Mouse (Mus musculus) embryonic facial prominence, embryonic 15.5 days (tissue): Measurements from ENCODE around the gene Xxylt1. TPM values are rescaled to one million over a fixed set of nuclear protein-coding genes. Genes with fewer than 3 reads are reported as not detected.

Source experiments
- ATAC-seq: fragments of 200-750 bp; cut with Nextera tagmentation; 2 replicates; pipeline ENCODE4 v1.8.0; 2017; ENCODE audit warnings: low read depth, moderate TSS enrichment; ENCODE audit not compliant: insufficient number of reproducible peaks, low FRiP score, low TSS enrichment
- H3K27ac ChIP-seq: fragments of 300-500 bp; sonication (generic); replicated peaks from 2 replicates; pipeline ENCODE4 v1.5.1; 2015; ENCODE audit warnings: mild to moderate bottlenecking, inconsistent platforms
- H3K27me3 ChIP-seq: fragments of 300-500 bp; sonication (generic); 2 replicates; pipeline ENCODE4 v1.6.1; 2015; ENCODE audit warnings: inconsistent platforms
- H3K36me3 ChIP-seq: fragments of 300-500 bp; sonication (generic); 2 replicates; pipeline ENCODE4 v1.6.1; 2015; ENCODE audit warnings: mild to moderate bottlenecking, inconsistent platforms
- H3K4me1 ChIP-seq: fragments of 300-500 bp; sonication (generic); 2 replicates; pipeline ENCODE4 v1.6.1; 2015; ENCODE audit warnings: inconsistent platforms
- H3K4me2 ChIP-seq: fragments of 300-500 bp; sonication (generic); replicated peaks from 2 replicates; pipeline ENCODE4 v1.6.1; 2015; ENCODE audit warnings: mild to moderate bottlenecking, inconsistent platforms
- H3K4me3 ChIP-seq: fragments of 300-500 bp; sonication (generic); replicated peaks from 2 replicates; pipeline ENCODE4 v1.5.1; 2015; ENCODE audit warnings: mild to moderate bottlenecking, inconsistent platforms
- H3K9ac ChIP-seq: fragments of 300-500 bp; sonication (generic); 2 replicates; pipeline ENCODE4 v1.6.1; 2015; ENCODE audit warnings: inconsistent platforms
- H3K9me3 ChIP-seq: fragments of 300-500 bp; sonication (generic); replicated peaks from 2 replicates; pipeline ENCODE4 v1.6.1; 2016; ENCODE audit warnings: inconsistent platforms
- WGBS: fragments of 180-500 bp; shearing (Covaris S2); methylation state at CpG from one replicate; pipeline ENCODE4 v1.1.7; 2015; 5-methylcytosine and 5-hydroxymethylcytosine counted together
- polyA plus RNA-seq: library from polyadenylated mRNA; unstranded; fragments of >200 nt; fragmentation: Nextera tagmentation; extraction: Ambion mirVana; gene quantifications from 2 replicates; pipeline ENCODE4 v1.2.1, GENCODE M21; 2015

Gene Xxylt1
- 18.3 and 18.7 TPM in 2 replicates for polyA plus RNA-seq

GRCm38 (mm10) chr16:31081125-31081664, at the start of gene Xxylt1:
Gene Xxylt1, minus strand, starts transcription at chr16:31081432.
- Histone ChIP-seq H3K9me3 (no peaks in the 10 kb centered on the region), H3K4me3 (peak within 1 kb of the TSS; percentile 82), H3K27ac (peak within 1 kb of the TSS; percentile 94), H3K4me2 (peak within 1 kb of the TSS; percentile 78), H3K4me1 (peaks cover 19% of the 10 kb centered on the region), H3K9ac (peak within 1 kb of the TSS; percentile 68), H3K27me3 (no peaks in the 10 kb centered on the region), H3K36me3 (0 out of 2 replicates have a peak, but pooled peaks cover 7% of the 10 kb centered on the region)
- peak; percentile 98 for ATAC-seq
- under 1% methylated on average over 54 of the region's 54 CpGs for WGBS

- Histone ChIP-seq H3K4me3 (no peak overlapping the region), H3K27me3 (no peaks in the 10 kb centered on the region), H3K9me3 (no peaks in the 10 kb centered on the region), H3K9ac (no peak overlapping the region), H3K4me2 (no peak overlapping the region), H3K27ac (no peak overlapping the region), H3K4me1 (no peaks in the 10 kb centered on the region), H3K36me3 (peaks cover 25% of the 10 kb centered on the region)
- WGBS: 81% methylated on average over 5 of the region's 5 CpGs
- ATAC-seq: no peak
These were observed 46.9 kb upstream of the Xxylt1 start for GRCm38 (mm10) chr16:31128116-31128515.

- H3K9me3 ChIP-seq: no peaks in the 10 kb centered on the region
- peaks cover 27% of the 10 kb centered on the region for H3K36me3 ChIP-seq
- no peak overlapping the region for H3K9ac ChIP-seq
- H3K27ac ChIP-seq: no peak overlapping the region
- no peaks in the 10 kb centered on the region for H3K27me3 ChIP-seq
- no peak overlapping the region for H3K4me3 ChIP-seq
- WGBS: 56% methylated on average over 5 of the region's 5 CpGs
- no peaks in the 10 kb centered on the region for H3K4me1 ChIP-seq
- no peak overlapping the region for H3K4me2 ChIP-seq
- no peak for ATAC-seq
These were observed 43.8 kb upstream of the Xxylt1 start for GRCm38 (mm10) chr16:31124991-31125390.

GRCm38 (mm10) chr16:31121612-31122011, 40.4 kb upstream of the Xxylt1 start:
- no peaks in the 10 kb centered on the region for H3K9me3 ChIP-seq
- H3K4me1 ChIP-seq: no peaks in the 10 kb centered on the region
- H3K36me3 ChIP-seq: peaks cover 27% of the 10 kb centered on the region
- H3K9ac ChIP-seq: no peak overlapping the region
- no peak overlapping the region for H3K27ac ChIP-seq
- no peaks in the 10 kb centered on the region for H3K27me3 ChIP-seq
- no peak overlapping the region for H3K4me3 ChIP-seq
- no peak for ATAC-seq
- WGBS: 93% methylated on average over 6 of the region's 6 CpGs
- no peak overlapping the region for H3K4me2 ChIP-seq

GRCm38 (mm10) chr16:31113596-31113995, 32.4 kb upstream of the Xxylt1 start:
- Histone ChIP-seq H3K4me3 (no peak overlapping the region), H3K9ac (no peak overlapping the region), H3K4me2 (no peak overlapping the region), H3K27me3 (no peaks in the 10 kb centered on the region), H3K36me3 (peaks cover 51% of the 10 kb centered on the region), H3K9me3 (no peaks in the 10 kb centered on the region), H3K4me1 (no peaks in the 10 kb centered on the region), H3K27ac (no peak overlapping the region)
- no peak for ATAC-seq

GRCm38 (mm10) chr16:31101352-31101751, 20.1 kb upstream of the Xxylt1 start:
- no peak overlapping the region for H3K9ac ChIP-seq
- no peak for ATAC-seq
- no peak overlapping the region for H3K4me2 ChIP-seq
- no peak overlapping the region for H3K4me3 ChIP-seq
- H3K9me3 ChIP-seq: no peaks in the 10 kb centered on the region
- WGBS: 73% methylated on average over 2 of the region's 2 CpGs
- H3K36me3 ChIP-seq: peaks cover 51% of the 10 kb centered on the region
- no peaks in the 10 kb centered on the region for H3K4me1 ChIP-seq
- no peak overlapping the region for H3K27ac ChIP-seq
- no peaks in the 10 kb centered on the region for H3K27me3 ChIP-seq

- Histone ChIP-seq H3K4me1 (no peaks in the 10 kb centered on the region), H3K9me3 (no peaks in the 10 kb centered on the region), H3K36me3 (peaks cover 50% of the 10 kb centered on the region), H3K4me3 (no peak overlapping the region), H3K9ac (no peak overlapping the region), H3K27me3 (no peaks in the 10 kb centered on the region), H3K4me2 (no peak overlapping the region), H3K27ac (no peak overlapping the region)
- 76% methylated on average over 1 of the region's 1 CpGs for WGBS
- ATAC-seq: no peak
These were observed 18.7 kb upstream of the Xxylt1 start for GRCm38 (mm10) chr16:31099906-31100305.

- no peaks in the 10 kb centered on the region for H3K9me3 ChIP-seq
- WGBS: 88% methylated on average over 6 of the region's 6 CpGs
- no peak overlapping the region for H3K27ac ChIP-seq
- peaks cover 7% of the 10 kb centered on the region for H3K36me3 ChIP-seq
- no peak overlapping the region for H3K4me2 ChIP-seq
- H3K4me1 ChIP-seq: no peaks in the 10 kb centered on the region
- H3K4me3 ChIP-seq: no peak overlapping the region
- H3K27me3 ChIP-seq: no peaks in the 10 kb centered on the region
- H3K9ac ChIP-seq: no peak overlapping the region
- no peak for ATAC-seq
These were observed 12.8 kb upstream of the Xxylt1 start for GRCm38 (mm10) chr16:31094036-31094435.

GRCm38 (mm10) chr16:31093186-31093585, 12.0 kb upstream of the Xxylt1 start:
- Histone ChIP-seq H3K9me3 (no peaks in the 10 kb centered on the region), H3K4me3 (no peak overlapping the region), H3K4me1 (no peaks in the 10 kb centered on the region), H3K9ac (no peak overlapping the region), H3K27ac (no peak overlapping the region), H3K27me3 (no peaks in the 10 kb centered on the region), H3K4me2 (no peak overlapping the region), H3K36me3 (peaks cover 5% of the 10 kb centered on the region; the same call in 1 of the 2 replicates)
- ATAC-seq: no peak
- WGBS: 65% methylated on average over 9 of the region's 9 CpGs

GRCm38 (mm10) chr16:31081891-31082290, 659 bp upstream of the Xxylt1 start:
- Histone ChIP-seq H3K27me3 (no peaks in the 10 kb centered on the region), H3K4me3 (no peak overlapping the region), H3K9ac (no peak overlapping the region), H3K4me2 (peak overlapping the region; percentile 78), H3K27ac (no peak overlapping the region), H3K9me3 (no peaks in the 10 kb centered on the region), H3K4me1 (peaks cover 14% of the 10 kb centered on the region), H3K36me3 (0 out of 2 replicates have a peak, but pooled peaks cover 7% of the 10 kb centered on the region)
- WGBS: 56% methylated on average over 6 of the region's 6 CpGs
- ATAC-seq: no peak

- H3K4me2 ChIP-seq: peak overlapping the region; percentile 78
- H3K9me3 ChIP-seq: no peaks in the 10 kb centered on the region
- H3K4me1 ChIP-seq: peaks cover 25% of the 10 kb centered on the region
- peak overlapping the region; percentile 82 for H3K4me3 ChIP-seq
- 0 out of 2 replicates have a peak, but pooled peaks cover 7% of the 10 kb centered on the region for H3K36me3 ChIP-seq
- H3K9ac ChIP-seq: peak overlapping the region; percentile 68
- peak overlapping the region; percentile 94 for H3K27ac ChIP-seq
- H3K27me3 ChIP-seq: no peaks in the 10 kb centered on the region
- ATAC-seq: peak; percentile 75
- WGBS: under 1% methylated on average over 36 of the region's 36 CpGs
These were observed 620 bp downstream of the Xxylt1 start for GRCm38 (mm10) chr16:31080573-31081051.

- peaks cover 26% of the 10 kb centered on the region for H3K4me1 ChIP-seq
- no peak for ATAC-seq
- no peak overlapping the region for H3K9ac ChIP-seq
- no peaks in the 10 kb centered on the region for H3K27me3 ChIP-seq
- 0 out of 2 replicates have a peak, but pooled peaks cover 7% of the 10 kb centered on the region for H3K36me3 ChIP-seq
- H3K27ac ChIP-seq: no peak overlapping the region
- WGBS: 91% methylated on average over 5 of the region's 5 CpGs
- H3K9me3 ChIP-seq: no peaks in the 10 kb centered on the region
- H3K4me2 ChIP-seq: no peak overlapping the region
- no peak overlapping the region for H3K4me3 ChIP-seq
These were observed 3.8 kb downstream of the Xxylt1 start for GRCm38 (mm10) chr16:31077396-31077795.
